ENCODE assay signal across 14 mouse cellular contexts in genomic region chr16:76183105-76183504, GRCm38 (mm10).
DNase-seq lines count a peak whose midpoint lies in the region; ATAC-seq lines count a peak whose summit lies in the region.
"Had no signal": no experiment of that assay in that cellular context is flagged by ENCODE, and none has a peak within 500 bp of the region (broad histone marks: within the 10 kb centered on the region; RNA-seq: fewer than 3 reads in every experiment).

No protein-coding gene starts in this region.

- no peaks in the 10 kb centered on the region for H3K27me3 ChIP-seq in kidney, embryonic 16.5 days (ENCODE audit: insufficient read depth, low read length)
- no peaks in the 10 kb centered on the region for H3K27me3 ChIP-seq in limb, embryonic 11.5 days (ENCODE audit: control insufficient read depth, insufficient read depth, low read length)
- no peaks in the 10 kb centered on the region for H3K27me3 ChIP-seq in midbrain, embryonic 10.5 days (ENCODE audit: low read depth, poor library complexity, severe bottlenecking)
- H3K27me3 ChIP-seq: heart, embryonic 13.5 days; liver, embryonic 13.5 days had no signal

- ATAC-seq in cerebellum, adult (ENCODE audit: insufficient number of reproducible peaks, low FRiP score, low TSS enrichment) = peak; percentile 31; the same call in 1 of the 2 replicates
- ATAC-seq in kidney, embryonic 16.5 days (ENCODE audit: low FRiP score, low TSS enrichment) = peak; percentile 85
- ATAC-seq in limb, embryonic 11.5 days (ENCODE audit: insufficient number of reproducible peaks, low FRiP score, low TSS enrichment, low read depth) = peak; percentile 88
- ATAC-seq: intestine, postnatal 0 days had no signal

- DNase-seq in cerebellum, adult 9-10 months = no peak
- DNase-seq in kidney, postnatal 36 days = no peak
- DNase-seq in embryo, embryonic 10.5 days (ENCODE audit: low spot score) = peak; percentile 58
- DNase-seq in limb, embryonic 11.5 days (ENCODE audit: low spot score) = peak; percentile 38
- DNase-seq in midbrain, embryonic 10.5 days (ENCODE audit: low spot score) = no peak
- no peak for DNase-seq in neural tube, embryonic 10.5 days (ENCODE audit: extremely low spot score, low spot score)
- DNase-seq: adrenal gland, adult 8-10 months; cerebellum, adult 8-10 months; liver, embryonic 13.5 days had no signal

- 20% methylated on average over 3 of the region's 3 CpGs for WGBS in kidney, embryonic 16.5 days
- 13% methylated on average over 3 of the region's 3 CpGs for WGBS in limb, embryonic 11.5 days
- WGBS in midbrain, embryonic 10.5 days = 24% methylated on average over 3 of the region's 3 CpGs

- H3K9me3 ChIP-seq in kidney, embryonic 16.5 days (ENCODE audit: low read length) = no peaks in the 10 kb centered on the region
- H3K9me3 ChIP-seq in limb, embryonic 11.5 days (ENCODE audit: control insufficient read depth, low read length) = no peaks in the 10 kb centered on the region
- H3K9me3 ChIP-seq in midbrain, embryonic 10.5 days (replicated peaks) = no peaks in the 10 kb centered on the region
- H3K9me3 ChIP-seq: G1E; heart, embryonic 13.5 days; liver, embryonic 13.5 days had no signal

- H3K9ac ChIP-seq in kidney, embryonic 16.5 days (replicated peaks; ENCODE audit: low read length) = no peak overlapping the region
- H3K9ac ChIP-seq in limb, embryonic 11.5 days (ENCODE audit: low read length) = no peak overlapping the region
- H3K9ac ChIP-seq: heart, embryonic 13.5 days; liver, embryonic 13.5 days had no signal

- H3K4me1 ChIP-seq in kidney, embryonic 16.5 days (ENCODE audit: insufficient read depth, low read length) = no peaks in the 10 kb centered on the region
- no peaks in the 10 kb centered on the region for H3K4me1 ChIP-seq in limb, embryonic 11.5 days (ENCODE audit: control insufficient read depth, insufficient read depth, low read length)
- H3K4me1 ChIP-seq in midbrain, embryonic 10.5 days = peaks cover 3% of the 10 kb centered on the region; the same call in 1 of the 2 replicates
- H3K4me1 ChIP-seq: heart, embryonic 13.5 days; liver, embryonic 13.5 days had no signal

- H3K4me3 ChIP-seq in kidney, embryonic 16.5 days (ENCODE audit: low read length) = no peak overlapping the region
- no peak overlapping the region for H3K4me3 ChIP-seq in limb, embryonic 11.5 days (ENCODE audit: low read depth, low read length)
- H3K4me3 ChIP-seq in midbrain, embryonic 10.5 days = no peak overlapping the region
- H3K4me3 ChIP-seq: heart, embryonic 13.5 days; liver, embryonic 13.5 days had no signal

- H3K36me3 ChIP-seq in kidney, embryonic 16.5 days (ENCODE audit: insufficient read depth, low read length) = no peaks in the 10 kb centered on the region
- no peaks in the 10 kb centered on the region for H3K36me3 ChIP-seq in limb, embryonic 11.5 days (ENCODE audit: control insufficient read depth, insufficient read depth, low read length)
- no peaks in the 10 kb centered on the region for H3K36me3 ChIP-seq in midbrain, embryonic 10.5 days
- H3K36me3 ChIP-seq: G1E; heart, embryonic 13.5 days; liver, embryonic 13.5 days had no signal

- H3K4me2 ChIP-seq in kidney, embryonic 16.5 days (replicated peaks; ENCODE audit: low read depth, low read length) = no peak overlapping the region
- H3K4me2 ChIP-seq in limb, embryonic 11.5 days (ENCODE audit: low read depth, severe bottlenecking) = no peak overlapping the region
- H3K4me2 ChIP-seq: heart, embryonic 13.5 days; liver, embryonic 13.5 days had no signal

- H3K27ac ChIP-seq in kidney, embryonic 16.5 days (ENCODE audit: low read length) = no peak overlapping the region
- no peak overlapping the region for H3K27ac ChIP-seq in limb, embryonic 11.5 days (replicated peaks; ENCODE audit: low read depth, low read length)
- H3K27ac ChIP-seq in midbrain, embryonic 10.5 days (replicated peaks) = no peak overlapping the region
- H3K27ac ChIP-seq: heart, embryonic 13.5 days; liver, embryonic 13.5 days had no signal

Comparison
In these comparisons a context has a peak if more than half of its experiments do, and no peak if none do; other contexts are left out.
1. ATAC-seq: peak in every context shown above with its lines; median percentile 88 in limb, embryonic 11.5 days; 85 in kidney, embryonic 16.5 days; 31 in cerebellum, adult.
2. DNase-seq: peak in embryo, embryonic 10.5 days (single experiment) and limb, embryonic 11.5 days (single experiment); none in cerebellum, adult 9-10 months (single experiment), kidney, postnatal 36 days (0 of 2), midbrain, embryonic 10.5 days (single experiment) and neural tube, embryonic 10.5 days (single experiment).